Mouse (Mus musculus): Measurements from ENCODE around the gene Sdhaf2. TPM values are rescaled to one million over a fixed set of nuclear protein-coding genes. Genes with fewer than 3 reads are reported as not detected.

Sdhaf2 gene
- total and polyA plus RNA-seq, 3 experiments: 68.5 to 74.6 TPM; not detected in 1

GRCm38 (mm10) chr19:10469171-10469658, 56.7 kb downstream of the Sdhaf2 start:
- TF ChIP-seq KAT2A (conservative IDR thresholded peaks at IDR 0.05; ENCODE audit: low read depth, low read length) (no peak), ZKSCAN1 (IDR thresholded peaks at IDR 0.05; ENCODE audit: low read depth, low read length) (no peak), ELF1 (IDR thresholded peaks at IDR 0.05; ENCODE audit: low read depth, low read length) (no peak), JUND (IDR thresholded peaks at IDR 0.05; ENCODE audit: low read depth, low read length) (no peak), ETS1 (IDR thresholded peaks at IDR 0.05; ENCODE audit: low read depth, low read length) (no peak), NRF1 (IDR thresholded peaks at IDR 0.05; ENCODE audit: insufficient read depth, low read depth, low read length, poor library complexity, severe bottlenecking) (no peak), GATA1 (IDR thresholded peaks at IDR 0.05; ENCODE audit: low read depth, low read length) (no peak), CTCF (IDR thresholded peaks at IDR 0.05 in 2 of 3, conservative IDR thresholded peaks at IDR 0.05 in 1 of 3; ENCODE audit: control insufficient read depth in 1 of 3, insufficient read depth in 1 of 3, low read depth in 2 of 3, low read length in 3 of 3, poor library complexity in 1 of 3, severe bottlenecking in 1 of 3) (no peak), ZC3H11A (IDR thresholded peaks at IDR 0.05; ENCODE audit: low read depth, low read length) (no peak), POLR2A (IDR thresholded peaks at IDR 0.05; ENCODE audit: control insufficient read depth in 1 of 2, insufficient read depth in 1 of 2, low read depth in 1 of 2, low read length in 2 of 2, poor library complexity in 1 of 2) (no peak), USF2 (IDR thresholded peaks at IDR 0.05; ENCODE audit: borderline replicate concordance in 1 of 2, insufficient read depth in 1 of 2, low read depth in 1 of 2, low read length in 2 of 2) (no peak), POLR2AphosphoS2 (IDR thresholded peaks at IDR 0.05; ENCODE audit: low read length) (no peak)
- DNase-seq (ENCODE audit: low read depth, low spot score): no peak
- Histone ChIP-seq H3K4me3 (ENCODE audit: control insufficient read depth in 1 of 2, insufficient read depth in 1 of 2, low read depth in 2 of 2, low read length in 2 of 2) (no peak overlapping the region), H3K4me1 (ENCODE audit: control insufficient read depth in 1 of 2, insufficient read depth in 2 of 2, low read length in 2 of 2) (no peaks in the 10 kb centered on the region), H3K27ac (ENCODE audit: control insufficient read depth, low read depth, low read length) (no peak overlapping the region), H3K79me2 (ENCODE audit: control insufficient read depth, insufficient read depth, low read length, poor library complexity) (no peaks in the 10 kb centered on the region), H3K36me3 (ENCODE audit: control insufficient read depth in 1 of 2, insufficient read depth in 2 of 2, low read length in 2 of 2) (no peaks in the 10 kb centered on the region), H3K9me3 (replicated peaks; ENCODE audit: insufficient read depth, low read length) (no peaks in the 10 kb centered on the region), H3K9ac (ENCODE audit: control insufficient read depth, low read depth, low read length, poor library complexity, severe bottlenecking) (no peak overlapping the region), H3K27me3 (ENCODE audit: control insufficient read depth in 1 of 2, insufficient read depth in 2 of 2, low read length in 2 of 2) (no peaks in the 10 kb centered on the region)

GRCm38 (mm10) chr19:10464427-10464826, 61.5 kb downstream of the Sdhaf2 start:
- Histone ChIP-seq H3K27me3 (ENCODE audit: control insufficient read depth in 1 of 2, insufficient read depth in 2 of 2, low read length in 2 of 2) (no peaks in the 10 kb centered on the region; a peak in 1 of 4 replicates), H3K9ac (ENCODE audit: control insufficient read depth, low read depth, low read length, poor library complexity, severe bottlenecking) (no peak overlapping the region), H3K27ac (ENCODE audit: control insufficient read depth, low read depth, low read length) (no peak overlapping the region), H3K4me1 (ENCODE audit: control insufficient read depth in 1 of 2, insufficient read depth in 2 of 2, low read length in 2 of 2) (no peaks in the 10 kb centered on the region), H3K4me3 (ENCODE audit: control insufficient read depth in 1 of 2, insufficient read depth in 1 of 2, low read depth in 2 of 2, low read length in 2 of 2) (no peak overlapping the region), H3K9me3 (replicated peaks; ENCODE audit: insufficient read depth, low read length) (no peaks in the 10 kb centered on the region), H3K79me2 (ENCODE audit: control insufficient read depth, insufficient read depth, low read length, poor library complexity) (no peaks in the 10 kb centered on the region), H3K36me3 (ENCODE audit: control insufficient read depth in 1 of 2, insufficient read depth in 2 of 2, low read length in 2 of 2) (no peaks in the 10 kb centered on the region)
- TF ChIP-seq NRF1 (IDR thresholded peaks at IDR 0.05; ENCODE audit: insufficient read depth, low read depth, low read length, poor library complexity, severe bottlenecking) (no peak), MAFK (IDR thresholded peaks at IDR 0.05; ENCODE audit: borderline replicate concordance, low read depth, low read length) (no peak), UBTF (IDR thresholded peaks at IDR 0.05; ENCODE audit: borderline replicate concordance, insufficient read depth, low read depth, low read length) (no peak), RCOR1 (IDR thresholded peaks at IDR 0.05; ENCODE audit: low read depth, low read length) (no peak), USF1 (IDR thresholded peaks at IDR 0.05; ENCODE audit: low read depth, low read length) (no peak), MYC (IDR thresholded peaks at IDR 0.05; ENCODE audit: low read depth, low read length) (no peak), NELFE (IDR thresholded peaks at IDR 0.05; ENCODE audit: low read depth, low read length) (no peak), POLR2A (IDR thresholded peaks at IDR 0.05; ENCODE audit: control insufficient read depth in 1 of 2, insufficient read depth in 1 of 2, low read depth in 1 of 2, low read length in 2 of 2, poor library complexity in 1 of 2) (no peak), MYB (IDR thresholded peaks at IDR 0.05; ENCODE audit: low read depth, low read length) (no peak), CHD1 (IDR thresholded peaks at IDR 0.05; ENCODE audit: low read depth, low read length) (no peak), BHLHE40 (IDR thresholded peaks at IDR 0.05; ENCODE audit: borderline replicate concordance, low read depth, low read length) (no peak), ETS1 (IDR thresholded peaks at IDR 0.05; ENCODE audit: low read depth, low read length) (no peak)
- no peak for DNase-seq (ENCODE audit: low read depth, low spot score)

Data from MEL (cell line).